12 mouse cellular contexts compared by ENCODE assay signal in the genomic region with DNA sequence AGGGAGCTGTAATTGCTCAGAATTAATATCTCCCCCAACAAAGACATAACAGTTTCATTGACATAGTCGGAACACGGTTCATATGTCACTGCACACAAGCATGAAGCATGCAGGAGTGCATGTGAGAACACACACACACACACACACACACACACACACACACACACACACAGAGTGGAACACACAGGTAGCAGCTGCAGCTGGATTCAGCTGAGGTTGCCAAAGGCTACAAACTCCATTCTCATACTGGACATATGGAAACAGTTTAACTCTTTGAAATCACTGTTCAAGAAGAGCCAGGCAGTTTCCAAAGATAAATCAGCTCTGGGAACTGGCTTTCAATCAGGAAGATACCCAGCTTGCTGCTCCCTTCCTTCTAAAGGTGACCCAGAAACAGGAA. TPM values are rescaled to one million over a fixed set of nuclear protein-coding genes. Genes with fewer than 3 reads are reported as not detected.
DNase-seq lines count a peak whose midpoint lies in the region; ATAC-seq lines count a peak whose summit lies in the region.
"Had no signal": no experiment of that assay in that cellular context is flagged by ENCODE, and none has a peak within 500 bp of the region (broad histone marks: within the 10 kb centered on the region; RNA-seq: fewer than 3 reads in every experiment).

No protein-coding gene starts in this region.

- H3K27ac ChIP-seq in hindbrain, embryonic 10.5 days: peak overlapping the region; percentile 78
- H3K27ac ChIP-seq in hindbrain, embryonic 16.5 days (ENCODE audit: low read depth, low read length): no peak overlapping the region; the same call in 1 of the 2 replicates
- H3K27ac ChIP-seq in forebrain, embryonic 13.5 days: peak overlapping the region; percentile 81
- peak overlapping the region; percentile 74 for H3K27ac ChIP-seq in limb, embryonic 10.5 days
- H3K27ac ChIP-seq in midbrain, embryonic 16.5 days (ENCODE audit: low read length): peak overlapping the region; percentile 29; the same call in 1 of the 2 replicates
- H3K27ac ChIP-seq: kidney, embryonic 15.5 days; liver, embryonic 13.5 days had no signal

- H3K4me3 ChIP-seq in hindbrain, embryonic 10.5 days: no peak overlapping the region
- H3K4me3 ChIP-seq in hindbrain, embryonic 16.5 days (ENCODE audit: low read length): no peak overlapping the region
- no peak overlapping the region for H3K4me3 ChIP-seq in forebrain, embryonic 13.5 days
- H3K4me3 ChIP-seq in limb, embryonic 10.5 days: no peak overlapping the region
- no peak overlapping the region for H3K4me3 ChIP-seq in midbrain, embryonic 16.5 days (ENCODE audit: low read depth, low read length)
- H3K4me3 ChIP-seq: hindbrain, embryonic 15.5 days; kidney, embryonic 15.5 days; liver, embryonic 13.5 days had no signal

- H3K4me2 ChIP-seq in hindbrain, embryonic 16.5 days (ENCODE audit: low read length): no peak overlapping the region
- H3K4me2 ChIP-seq in forebrain, embryonic 13.5 days: peak overlapping the region; percentile 59; the same call in 1 of the 2 replicates
- H3K4me2 ChIP-seq in midbrain, embryonic 16.5 days (ENCODE audit: low read length): no peak overlapping the region
- H3K4me2 ChIP-seq: kidney, embryonic 15.5 days; liver, embryonic 13.5 days had no signal

- no peaks in the 10 kb centered on the region; the same call in 1 of the 2 replicates for H3K27me3 ChIP-seq in hindbrain, embryonic 10.5 days (ENCODE audit: insufficient read depth, poor library complexity, severe bottlenecking)
- H3K27me3 ChIP-seq in hindbrain, embryonic 16.5 days (replicated peaks; ENCODE audit: control insufficient read depth, insufficient read depth, low read length): no peaks in the 10 kb centered on the region
- no peaks in the 10 kb centered on the region for H3K27me3 ChIP-seq in forebrain, embryonic 13.5 days
- H3K27me3 ChIP-seq in limb, embryonic 10.5 days (ENCODE audit: low read depth, poor library complexity, severe bottlenecking): 0 out of 2 replicates have a peak, but pooled peaks cover 7% of the 10 kb centered on the region
- no peaks in the 10 kb centered on the region for H3K27me3 ChIP-seq in midbrain, embryonic 16.5 days (ENCODE audit: control insufficient read depth, insufficient read depth, low read depth, low read length)
- H3K27me3 ChIP-seq: kidney, embryonic 15.5 days; liver, embryonic 13.5 days had no signal

- no peak for ATAC-seq in hindbrain, embryonic 16.5 days
- ATAC-seq in forebrain, embryonic 13.5 days: no peak
- ATAC-seq in midbrain, embryonic 16.5 days: no peak
- ATAC-seq in erythroblast, adult 5-6 weeks (replicated peaks; ENCODE audit: low FRiP score, poor library complexity, severe bottlenecking): no peak

- H3K4me1 ChIP-seq in hindbrain, embryonic 10.5 days (replicated peaks): peaks cover 53% of the 10 kb centered on the region
- H3K4me1 ChIP-seq in hindbrain, embryonic 16.5 days (ENCODE audit: control insufficient read depth, insufficient read depth, low read depth, low read length): peaks cover 13% of the 10 kb centered on the region
- peaks cover 47% of the 10 kb centered on the region for H3K4me1 ChIP-seq in forebrain, embryonic 13.5 days
- H3K4me1 ChIP-seq in limb, embryonic 10.5 days: peaks cover 66% of the 10 kb centered on the region
- peaks cover 13% of the 10 kb centered on the region for H3K4me1 ChIP-seq in midbrain, embryonic 16.5 days (ENCODE audit: control insufficient read depth, insufficient read depth, low read length)

- H3K9me3 ChIP-seq in hindbrain, embryonic 10.5 days: no peaks in the 10 kb centered on the region
- H3K9me3 ChIP-seq in hindbrain, embryonic 16.5 days (ENCODE audit: control insufficient read depth, low read length): no peaks in the 10 kb centered on the region
- no peaks in the 10 kb centered on the region for H3K9me3 ChIP-seq in forebrain, embryonic 13.5 days (replicated peaks)
- no peaks in the 10 kb centered on the region for H3K9me3 ChIP-seq in limb, embryonic 10.5 days (replicated peaks)
- H3K9me3 ChIP-seq in midbrain, embryonic 16.5 days (replicated peaks; ENCODE audit: control insufficient read depth, low read length, poor library complexity, severe bottlenecking): no peaks in the 10 kb centered on the region
- H3K9me3 ChIP-seq: hindbrain, embryonic 15.5 days; kidney, embryonic 15.5 days; liver, embryonic 13.5 days had no signal

- no peak for DNase-seq in hindbrain, embryonic 10.5 days (ENCODE audit: low spot score)
- DNase-seq in limb, embryonic 10.5 days (ENCODE audit: low spot score): peak; percentile 59
- DNase-seq in left cerebral cortex, adult 18-20 months (ENCODE audit: low spot score in 2 of 2): no peak
- DNase-seq: adrenal gland, postnatal 10 days; liver, embryonic 13.5 days had no signal

- 78% methylated on average over 2 of the region's 2 CpGs for WGBS in hindbrain, embryonic 10.5 days
- WGBS in hindbrain, embryonic 16.5 days: 18% methylated on average over 2 of the region's 2 CpGs
- WGBS in forebrain, embryonic 13.5 days: 29% methylated on average over 2 of the region's 2 CpGs
- 83% methylated on average over 2 of the region's 2 CpGs for WGBS in limb, embryonic 10.5 days
- WGBS in midbrain, embryonic 16.5 days: 58% methylated on average over 2 of the region's 2 CpGs

- H3K9ac ChIP-seq in hindbrain, embryonic 16.5 days (ENCODE audit: low read depth, low read length): no peak overlapping the region
- no peak overlapping the region for H3K9ac ChIP-seq in forebrain, embryonic 13.5 days
- H3K9ac ChIP-seq in midbrain, embryonic 16.5 days (ENCODE audit: low read depth, low read length): no peak overlapping the region
- H3K9ac ChIP-seq: hindbrain, embryonic 15.5 days; kidney, embryonic 15.5 days; liver, embryonic 13.5 days had no signal

- H3K36me3 ChIP-seq in hindbrain, embryonic 10.5 days: no peaks in the 10 kb centered on the region
- H3K36me3 ChIP-seq in hindbrain, embryonic 16.5 days (ENCODE audit: control insufficient read depth, insufficient read depth, low read length): no peaks in the 10 kb centered on the region
- H3K36me3 ChIP-seq in forebrain, embryonic 13.5 days (ENCODE audit: poor library complexity, severe bottlenecking): no peaks in the 10 kb centered on the region
- no peaks in the 10 kb centered on the region for H3K36me3 ChIP-seq in limb, embryonic 10.5 days
- H3K36me3 ChIP-seq in midbrain, embryonic 16.5 days (ENCODE audit: control insufficient read depth, insufficient read depth, low read length): no peaks in the 10 kb centered on the region
- H3K36me3 ChIP-seq: hindbrain, embryonic 15.5 days; kidney, embryonic 15.5 days; liver, embryonic 13.5 days had no signal

RNA-seq across cellular contexts. Expression of a gene that starts 0.5 kb away (rescaled TPM):
- 8.3 and 17.3 TPM in 2 replicates for polyA plus RNA-seq in hindbrain, embryonic 10.5 days (2016; fragmentation: Nextera tagmentation; extraction: Ambion mirVana)
- 67.4 and 75.7 TPM in 2 replicates for polyA plus RNA-seq in hindbrain, embryonic 16.5 days (2015; fragmentation: Nextera tagmentation; extraction: Ambion mirVana)
- 170 and 204 TPM in 2 replicates for polyA plus RNA-seq in forebrain, embryonic 13.5 days (2015; fragmentation: Nextera tagmentation; extraction: Ambion mirVana)
- polyA plus RNA-seq in limb, embryonic 10.5 days (2016; fragmentation: Nextera tagmentation; extraction: Ambion mirVana): 13.5 and 23.4 TPM in 2 replicates
- 47.2 and 51.4 TPM in 2 replicates for polyA plus RNA-seq in midbrain, embryonic 16.5 days (2015; fragmentation: Nextera tagmentation; extraction: Ambion mirVana)
- total RNA-seq in erythroblast, adult 5-6 weeks (2015; ENCODE audit: low replicate concordance): not detected in 2 replicates
- not detected in 2 replicates for total RNA-seq in erythroblast, adult 5-6 weeks (2017; ENCODE audit: low replicate concordance)
- total RNA-seq in left cerebral cortex, adult 18-20 months (2021): 10 to 100 TPM; 79.0 to 80.3 TPM
- total RNA-seq: common myeloid progenitor, adult 5-6 weeks had no signal
